Mouse (Mus musculus) liver, adult 10 weeks (tissue): ENCODE results near the gene Cd209c. TPM values are rescaled to one million over a fixed set of nuclear protein-coding genes. Genes with fewer than 3 reads are reported as not detected.

Experiments
- polyA plus RNA-seq: library from polyadenylated mRNA; stranded (reverse); fragments of 350-450 nt; fragmentation: Illumina TruSeq; extraction: RNeasy Lipid Tissue Mini Kit (QIAGEN cat#74804); gene quantifications from one replicate; pipeline ENCODE4 v1.2.3, GENCODE M21; 2014; ENCODE audit warnings: low read depth, low replicate concordance

Gene Cd209c
- polyA plus RNA-seq = not detected

DNA sequence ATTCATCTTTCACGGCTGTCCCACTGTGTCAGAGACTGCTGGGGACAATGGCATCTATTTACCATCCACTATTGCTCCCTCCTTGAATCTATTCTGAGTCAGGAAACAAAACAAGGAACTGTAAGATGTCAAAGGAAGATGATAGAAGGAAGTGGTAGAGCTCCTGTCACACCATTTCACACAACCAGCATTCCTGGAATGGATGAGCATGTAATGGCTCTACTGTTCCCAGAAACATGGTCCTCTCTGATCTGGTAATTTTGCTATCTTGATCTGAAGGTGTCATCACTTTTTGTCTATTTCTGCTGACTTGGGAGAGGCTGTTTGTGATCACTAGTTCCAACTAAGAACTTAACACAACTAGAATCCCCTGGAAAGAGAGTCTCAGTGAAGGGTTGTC lies at the start of gene Cd209c:
Gene Cd209c, minus strand, starts transcription at position 101 of the 400 bp plus-strand sequence.

DNA sequence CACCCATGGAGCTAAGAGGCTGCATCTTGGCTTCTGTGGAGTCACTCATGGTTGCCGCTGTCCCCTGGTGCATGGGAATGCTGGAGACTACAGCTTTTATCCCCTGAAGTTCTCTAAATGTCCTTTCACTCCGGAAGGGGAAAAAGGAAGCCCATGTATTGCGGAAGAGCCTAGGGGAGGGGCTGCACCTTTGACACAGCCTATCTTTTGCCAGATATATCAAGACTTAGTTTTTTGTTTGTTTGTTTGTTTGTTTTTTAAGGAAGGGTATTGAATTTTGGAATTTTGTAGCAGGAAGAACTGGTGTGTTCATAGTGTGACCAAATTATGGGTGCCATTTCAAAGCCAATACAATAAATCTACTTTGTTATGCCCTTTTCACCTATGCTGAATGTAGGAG lies 27.8 kb downstream of the Cd209c start, which contains the start of gene Cd209b:
Gene Cd209b, minus strand, starts transcription at position 101 of the 400 bp plus-strand sequence.

Other genes with a start within 250 kb of the Cd209c start
- 35.9 TPM for gene Clec4g, start 234.1 kb downstream of the Cd209c start, polyA plus RNA-seq
- gene Cd209a, start 205.8 kb downstream of the Cd209c start, polyA plus RNA-seq = 0.72 TPM
- not detected for gene Cd209e, start 100.4 kb downstream of the Cd209c start, polyA plus RNA-seq
- not detected for gene Cd209d, start 76.2 kb downstream of the Cd209c start, polyA plus RNA-seq
- 0.19 TPM for gene Cd209b, start 27.9 kb downstream of the Cd209c start, polyA plus RNA-seq
- gene Cd209f, start 151.1 kb upstream of the Cd209c start, polyA plus RNA-seq = not detected
- not detected for gene Cd209g, start 179.4 kb upstream of the Cd209c start, polyA plus RNA-seq
- gene Evi5l, start 211.8 kb upstream of the Cd209c start, polyA plus RNA-seq = 1.2 TPM